Mouse (Mus musculus): Measurements from ENCODE around the gene Tjp3.

GRCm38 (mm10) chr10:81273842-81274241 lies 17.5 kb downstream of the Tjp3 start:
- TF ChIP-seq EP300 (optimal IDR thresholded peaks at IDR 0.05) (no peak), CTCF (IDR thresholded peaks at IDR 0.05; ENCODE audit: low read depth) (no peak)
